Mouse (Mus musculus): Measurements from ENCODE around the gene Lmna.

The Lmna gene

GRCm38 (mm10) chr3:88500655-88501365 lies 8.9 kb downstream of the Lmna start:
- no peak for DNase-seq (ENCODE audit: low spot score in 2 of 2)

DNA sequence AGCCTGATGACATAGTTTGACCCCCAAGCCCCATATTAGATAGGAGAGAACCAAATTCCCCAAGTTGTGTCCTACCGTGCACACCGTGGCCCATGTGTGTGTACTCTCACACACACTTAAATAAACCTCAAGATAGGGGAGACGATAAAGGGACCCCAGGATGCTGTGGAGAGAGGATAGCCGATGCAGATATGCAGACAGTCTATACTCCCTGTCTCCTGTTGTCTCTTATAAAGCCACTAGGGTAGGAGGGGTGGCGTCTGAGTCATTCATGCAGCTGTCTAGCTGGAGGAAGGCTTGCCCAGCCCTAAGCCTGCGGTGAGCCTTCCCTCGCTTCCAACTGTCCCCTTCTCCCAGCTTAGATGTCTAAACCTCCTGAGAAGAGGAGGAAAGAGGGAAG lies 9.7 kb downstream of the Lmna start:
- no peak for DNase-seq (ENCODE audit: low spot score in 2 of 2)

- DNase-seq (ENCODE audit: low spot score in 2 of 2): no peak
Observed at GRCm38 (mm10) chr3:88499580-88499979, 10.2 kb downstream of the Lmna start.

DNA sequence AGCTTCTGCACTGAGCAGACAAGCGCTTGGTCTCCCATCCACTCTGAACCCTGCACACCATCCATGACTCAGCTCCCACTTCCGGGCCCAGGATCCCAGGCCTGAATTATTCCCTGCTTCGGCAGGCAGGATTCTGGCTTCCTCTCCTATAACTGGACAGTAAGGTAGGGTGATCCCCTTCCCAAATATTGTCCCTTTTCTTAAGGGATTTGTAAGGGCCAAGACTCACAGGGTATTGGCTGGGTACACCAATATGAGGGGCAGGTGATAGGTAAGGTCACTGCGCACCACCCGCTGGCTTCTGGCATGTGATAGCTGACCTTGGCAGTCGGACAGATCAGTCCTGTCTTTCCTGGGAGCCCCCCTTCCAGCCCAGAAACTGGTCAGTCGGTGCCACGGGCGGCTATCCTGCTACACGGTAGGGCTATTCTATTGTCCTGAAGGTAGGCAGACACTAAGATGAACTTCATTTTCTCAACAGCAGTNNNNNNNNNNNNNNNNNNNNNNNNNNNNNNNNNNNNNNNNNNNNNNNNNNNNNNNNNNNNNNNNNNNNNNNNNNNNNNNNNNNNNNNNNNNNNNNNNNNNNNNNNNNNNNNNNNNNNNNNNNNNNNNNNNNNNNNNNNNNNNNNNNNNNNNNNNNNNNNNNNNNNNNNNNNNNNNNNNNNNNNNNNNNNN lies 13.9 kb downstream of the Lmna start:
- peak in 1 of 2 experiments; percentile 63 for DNase-seq (ENCODE audit: low spot score in 2 of 2)

GRCm38 (mm10) chr3:88494836-88495628 lies 14.7 kb downstream of the Lmna start:
- DNase-seq (ENCODE audit: low spot score in 2 of 2): peak; percentile 53 to 77

GRCm38 (mm10) chr3:88493706-88494582 lies 15.8 kb downstream of the Lmna start:
- no peak for DNase-seq (ENCODE audit: low spot score in 2 of 2)

- no peak for DNase-seq (ENCODE audit: low spot score in 2 of 2)
Observed at GRCm38 (mm10) chr3:88487396-88487795, 22.4 kb downstream of the Lmna start.

DNA sequence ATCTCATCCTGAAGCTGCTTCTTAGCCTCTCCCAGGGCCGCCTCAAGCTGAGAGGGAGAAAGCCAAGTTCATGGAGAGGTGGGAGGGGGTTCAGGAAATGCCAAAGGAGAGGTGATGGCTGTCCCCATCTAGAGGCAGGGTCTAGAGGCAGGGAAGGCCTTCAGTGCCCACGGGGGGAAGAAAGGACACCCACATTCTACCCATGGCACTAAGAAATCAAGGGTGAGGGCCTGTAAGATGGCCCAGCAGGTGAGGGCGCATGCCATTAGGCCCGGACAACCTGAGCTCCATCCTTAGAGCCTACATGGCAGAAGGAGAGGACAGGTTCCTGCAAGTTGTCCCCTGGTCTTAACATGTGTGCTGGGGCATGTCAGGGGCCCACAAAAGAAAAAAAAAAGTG lies 22.9 kb downstream of the Lmna start:
- no peak for DNase-seq (ENCODE audit: low spot score in 2 of 2)

- no peak for DNase-seq (ENCODE audit: low spot score in 2 of 2)
Observed at GRCm38 (mm10) chr3:88486043-88486442, 23.7 kb downstream of the Lmna start.

- DNase-seq (ENCODE audit: low spot score in 2 of 2): peak in 1 of 2 experiments; percentile 76
Observed at GRCm38 (mm10) chr3:88484597-88485316, 25.0 kb downstream of the Lmna start.

DNA sequence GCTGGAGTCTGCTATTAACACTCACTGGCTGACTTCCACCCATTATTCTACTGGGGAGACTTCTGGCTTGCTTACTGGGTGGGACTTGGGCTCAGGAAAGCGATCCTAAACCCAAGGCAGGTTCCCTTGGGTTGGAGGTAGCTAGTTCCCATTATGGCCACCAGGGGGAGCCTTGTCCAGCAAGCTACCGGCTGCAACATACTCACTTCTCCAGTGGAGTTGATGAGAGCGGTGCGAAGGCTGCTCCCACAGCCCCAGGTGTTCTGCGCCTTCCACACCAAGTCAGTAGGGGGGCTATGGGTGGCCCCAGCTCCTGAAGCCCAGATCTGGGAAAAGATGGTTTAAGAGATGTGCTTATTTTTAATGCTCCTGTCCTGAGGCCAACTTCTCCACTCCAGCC lies 26.1 kb downstream of the Lmna start:
- peak; percentile 83 to 93 for DNase-seq (ENCODE audit: low spot score in 2 of 2)

- peak in 1 of 2 experiments; percentile 65 for DNase-seq (ENCODE audit: low spot score in 2 of 2)
Observed at GRCm38 (mm10) chr3:88483141-88483540, 26.6 kb downstream of the Lmna start.

DNA sequence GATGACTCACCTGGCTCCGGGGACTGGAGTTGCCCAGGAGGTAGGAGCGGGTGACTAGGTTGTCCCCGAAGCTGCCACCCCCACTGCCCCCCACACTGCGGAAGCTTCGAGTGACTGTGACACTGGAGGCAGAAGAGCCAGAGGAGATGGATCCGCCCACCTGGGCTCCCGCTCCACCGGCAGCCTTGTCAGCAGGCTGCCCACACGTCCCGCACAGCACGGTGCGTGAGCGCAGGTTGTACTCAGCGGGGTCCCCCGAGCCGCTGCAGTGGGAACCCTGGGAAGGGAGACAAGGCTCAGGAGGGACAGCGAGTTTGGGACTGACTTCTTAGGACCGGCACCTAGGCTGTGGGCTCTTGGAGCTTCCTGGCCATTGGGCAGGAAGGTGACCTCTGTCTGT lies 27.4 kb downstream of the Lmna start:
- peak in 1 of 2 experiments; percentile 66 for DNase-seq (ENCODE audit: low spot score in 2 of 2)

GRCm38 (mm10) chr3:88481372-88482040 lies 28.2 kb downstream of the Lmna start:
- DNase-seq (ENCODE audit: low spot score in 2 of 2): no peak

DNA sequence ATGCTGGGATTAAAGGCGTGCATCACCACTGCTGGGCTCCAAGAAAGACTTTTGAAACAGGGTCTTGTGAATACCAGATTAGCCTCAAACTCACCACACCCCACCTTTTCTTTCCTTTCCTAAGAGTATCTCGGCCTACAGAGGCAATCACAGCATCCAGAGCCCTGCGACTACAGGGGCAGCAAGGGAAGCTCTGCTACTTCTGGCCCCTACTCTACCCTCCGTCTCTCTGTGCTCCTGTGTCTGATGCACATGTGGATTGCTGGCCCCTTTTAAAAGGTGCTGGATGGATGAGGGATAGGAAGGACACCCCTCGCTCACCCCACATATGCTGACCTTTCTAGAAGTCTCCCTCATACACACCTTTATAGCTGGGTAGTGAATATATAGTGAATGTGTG lies 29.1 kb downstream of the Lmna start:
- no peak for DNase-seq (ENCODE audit: low spot score in 2 of 2)

DNA sequence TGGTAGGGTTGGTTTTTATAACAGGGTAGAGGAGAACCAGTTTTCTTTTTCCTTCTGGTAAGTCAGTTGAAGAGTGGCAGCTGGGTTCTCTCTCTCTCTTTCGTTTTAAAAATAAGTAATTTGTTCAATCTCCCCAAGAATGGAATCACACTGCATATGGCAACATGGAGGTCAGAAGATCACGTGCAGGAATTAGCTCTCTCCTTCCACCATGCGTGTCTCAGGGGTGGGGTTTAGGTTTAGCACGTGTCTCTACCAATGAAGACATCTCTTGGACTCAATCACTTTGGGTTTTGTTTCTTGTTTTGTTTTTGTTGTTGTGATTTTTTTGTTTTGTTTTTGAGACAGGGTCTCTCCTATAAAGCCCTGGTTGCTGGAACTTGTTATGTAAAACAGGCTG lies 29.9 kb downstream of the Lmna start:
- no peak for DNase-seq (ENCODE audit: low spot score in 2 of 2)

DNA sequence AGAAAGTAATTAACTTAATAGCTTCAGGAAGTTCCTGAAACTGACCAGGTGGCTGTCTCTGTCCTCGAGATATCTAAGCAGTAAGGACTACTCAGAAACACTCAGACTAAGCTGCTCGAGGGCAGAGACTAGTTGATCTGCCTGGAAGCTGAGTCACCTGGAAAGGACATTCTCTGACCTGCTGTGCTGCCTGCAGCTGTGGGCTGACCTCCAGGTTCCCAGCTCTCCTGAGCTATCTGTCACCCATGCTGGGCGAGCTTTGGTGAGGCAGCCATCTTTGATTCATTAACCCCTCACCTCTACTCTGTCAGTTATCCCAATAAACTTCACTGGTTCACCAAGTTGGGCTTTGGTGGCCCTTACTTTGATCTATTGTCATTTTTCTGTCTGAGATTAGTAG lies 30.6 kb downstream of the Lmna start:
- DNase-seq (ENCODE audit: low spot score in 2 of 2): no peak

DNA sequence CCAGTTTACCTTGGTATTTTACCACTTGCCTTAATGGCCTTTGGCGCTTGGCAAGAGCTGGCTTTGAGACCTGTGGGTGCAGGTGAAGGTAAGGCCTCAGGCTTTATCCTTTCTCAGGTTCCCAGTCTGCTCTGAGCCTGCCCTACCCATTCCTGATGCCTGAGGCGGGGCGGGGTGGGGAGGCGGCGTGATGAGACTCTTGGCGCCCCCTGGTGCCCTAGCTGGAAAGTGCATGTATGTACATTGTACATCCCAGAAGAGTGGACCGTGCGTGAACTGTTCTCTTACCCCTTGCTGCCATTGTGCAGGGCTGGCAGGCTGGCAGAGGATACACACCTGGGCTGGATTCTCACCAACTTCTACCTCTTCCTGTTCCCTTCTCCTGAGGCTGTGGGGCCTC lies 32.0 kb downstream of the Lmna start:
- peak; percentile 83 to 95 for DNase-seq (ENCODE audit: low spot score in 2 of 2)

GRCm38 (mm10) chr3:88476403-88476802 lies 33.4 kb downstream of the Lmna start:
- DNase-seq (ENCODE audit: low spot score in 2 of 2): peak in 1 of 2 experiments; percentile 56

DNA sequence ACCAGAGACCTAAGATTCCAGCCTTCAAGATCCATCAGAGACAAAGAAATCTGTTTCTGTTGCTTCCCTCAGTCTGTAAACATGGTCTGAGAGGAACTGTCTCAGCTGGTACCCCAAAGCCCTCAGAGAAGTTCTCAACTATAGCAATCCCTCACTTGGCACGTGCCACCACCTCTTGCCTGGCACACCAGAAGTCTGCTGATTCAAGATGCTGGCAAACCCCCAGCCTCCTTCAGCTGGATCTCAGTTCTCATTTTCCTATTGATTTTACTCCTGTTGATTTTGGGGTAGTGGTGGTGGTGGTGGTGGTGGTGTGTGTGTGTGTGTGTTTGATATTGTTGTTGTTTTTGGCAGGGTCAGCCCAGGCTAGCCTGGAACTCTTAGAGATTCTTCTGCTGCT lies 36.2 kb downstream of the Lmna start:
- no peak for DNase-seq (ENCODE audit: low spot score in 2 of 2)

Measured in spleen, postnatal 4 days (tissue).